Mouse (Mus musculus): ENCODE measurements around the gene Aqp9.

DNA sequence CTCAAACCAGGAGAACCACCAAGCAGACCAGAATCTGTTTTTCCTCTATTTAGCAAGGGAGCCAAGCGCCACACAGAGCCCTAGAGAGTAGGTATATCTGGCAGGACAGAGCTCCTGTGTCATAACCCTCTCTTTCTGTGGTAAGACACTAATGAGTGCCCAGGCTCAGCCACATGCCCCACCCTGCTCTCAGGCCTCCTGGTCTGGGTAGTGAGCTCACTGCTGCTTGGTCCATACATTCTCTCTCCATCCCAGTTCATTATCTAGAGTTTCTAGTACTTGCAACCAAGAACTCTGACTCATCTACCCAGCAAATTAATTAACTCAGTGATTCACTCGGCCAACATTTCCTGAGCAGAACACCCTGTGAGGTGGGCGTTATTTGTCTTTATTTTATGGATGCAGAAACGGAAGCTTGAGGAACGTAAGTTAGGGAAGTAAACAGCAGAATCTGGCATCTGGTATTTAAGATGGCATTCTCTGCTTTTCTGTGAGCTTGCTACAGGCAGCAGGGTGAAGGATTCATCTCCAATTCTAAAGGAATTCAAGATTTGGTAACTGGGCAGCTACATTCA, 91.1 kb downstream of the Aqp9 start:
- TF ChIP-seq CTCF (IDR thresholded peaks at IDR 0.05; ENCODE audit: low read depth): no peak
- no peak for TF ChIP-seq EP300 (IDR thresholded peaks at IDR 0.05; ENCODE audit: low read depth)
